Mouse (Mus musculus): ENCODE results near the gene P3h4.

P3h4 gene

GRCm38 (mm10) chr11:100408076-100408834, 6.4 kb downstream of the P3h4 start:
- peak; percentile 86 for DNase-seq (ENCODE audit: low read depth)

DNA sequence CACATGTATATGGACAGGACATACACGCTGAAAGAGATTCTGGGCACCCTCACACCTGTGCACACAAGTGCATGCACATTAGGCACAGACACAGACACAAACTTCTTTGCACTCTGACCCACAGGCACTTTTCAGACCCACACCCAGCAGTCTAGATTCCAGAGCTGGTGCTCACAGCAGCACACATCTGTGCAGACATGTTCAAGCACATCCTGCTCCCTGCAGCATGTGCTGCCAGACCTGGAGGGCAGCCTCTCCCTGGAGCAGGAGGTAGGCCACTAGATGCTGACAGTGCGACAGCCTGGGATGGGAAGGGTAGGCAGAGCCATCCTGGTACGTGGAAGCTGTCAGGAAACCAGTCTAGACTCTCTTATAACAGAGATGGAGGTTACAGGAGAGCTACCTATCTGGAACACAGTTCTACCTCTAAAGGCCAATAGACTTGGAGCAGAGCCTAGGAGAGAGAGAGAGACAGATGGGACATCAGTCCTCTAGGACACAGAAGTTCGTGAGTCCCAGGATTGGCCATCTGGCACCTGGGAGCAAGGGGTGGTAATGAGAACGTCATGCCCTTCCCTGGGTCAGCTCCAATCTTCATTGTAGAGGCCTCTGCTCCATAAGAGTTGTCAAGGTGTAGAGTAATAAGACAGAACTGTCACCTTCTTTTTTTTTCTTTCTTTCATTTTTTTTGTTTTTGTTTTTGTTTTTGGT, 7.5 kb downstream of the P3h4 start:
- no peak for DNase-seq (ENCODE audit: low read depth)

DNA sequence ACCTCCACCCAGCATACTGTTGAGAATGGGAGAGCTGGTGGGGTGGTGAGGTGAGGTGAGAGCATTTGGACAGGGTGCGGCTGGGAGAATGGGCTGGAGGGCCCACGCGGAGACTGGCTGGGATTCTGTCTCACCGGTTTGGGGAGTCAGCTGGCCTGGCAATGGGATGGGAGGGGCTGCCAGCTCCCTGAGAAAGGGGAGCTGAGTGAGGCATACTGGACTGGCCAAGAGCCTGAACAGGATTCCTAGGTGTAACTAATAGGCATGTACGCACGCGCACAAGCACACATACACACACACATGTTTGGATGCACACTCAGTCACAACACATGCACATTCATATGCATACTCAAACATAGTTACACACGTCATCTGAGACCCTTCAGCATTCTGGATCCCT, 8.4 kb downstream of the P3h4 start:
- DNase-seq (ENCODE audit: low read depth) = no peak

- no peak for DNase-seq (ENCODE audit: low read depth)
Measured at GRCm38 (mm10) chr11:100404456-100405074, 10.1 kb downstream of the P3h4 start.

GRCm38 (mm10) chr11:100403445-100404134, 11.0 kb downstream of the P3h4 start:
- peak; percentile 44 for DNase-seq (ENCODE audit: low read depth)

GRCm38 (mm10) chr11:100402682-100403081, 12.0 kb downstream of the P3h4 start:
- DNase-seq (ENCODE audit: low read depth) = no peak

GRCm38 (mm10) chr11:100402240-100402639, 12.4 kb downstream of the P3h4 start:
- no peak for DNase-seq (ENCODE audit: low read depth)

- DNase-seq (ENCODE audit: low read depth) = no peak
Measured at GRCm38 (mm10) chr11:100400842-100401241, 13.8 kb downstream of the P3h4 start.

GRCm38 (mm10) chr11:100399727-100400538, 14.7 kb downstream of the P3h4 start:
- DNase-seq (ENCODE audit: low read depth) = no peak

- no peak for DNase-seq (ENCODE audit: low read depth)
Measured at GRCm38 (mm10) chr11:100399320-100399719, 15.3 kb downstream of the P3h4 start.

DNA sequence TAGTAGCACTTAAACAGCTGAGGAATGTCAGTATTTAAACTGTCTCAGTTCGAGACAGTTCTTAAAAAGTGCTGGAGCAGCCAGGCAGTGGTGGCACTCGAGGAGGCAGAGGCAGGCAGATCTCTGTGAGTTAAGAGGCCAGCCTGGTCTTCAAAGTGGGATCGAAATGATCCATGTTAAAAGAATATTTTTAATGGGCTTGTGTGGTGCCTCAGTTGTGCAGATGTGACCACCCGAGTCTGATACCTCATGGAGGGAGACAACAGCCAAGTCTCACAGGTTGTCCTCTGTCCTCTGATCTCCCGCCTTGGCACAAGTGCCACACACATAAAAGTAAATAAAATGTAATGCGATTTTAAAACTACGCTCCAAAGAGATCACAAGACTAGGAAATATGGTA, 16.1 kb downstream of the P3h4 start:
- no peak for DNase-seq (ENCODE audit: low read depth)

- peak; percentile 100 for DNase-seq (ENCODE audit: low read depth)
Measured at GRCm38 (mm10) chr11:100397600-100398389, 16.8 kb downstream of the P3h4 start, which contains the start of gene Jup. Gene Jup (minus strand): TSS chr11:100397763.

DNA sequence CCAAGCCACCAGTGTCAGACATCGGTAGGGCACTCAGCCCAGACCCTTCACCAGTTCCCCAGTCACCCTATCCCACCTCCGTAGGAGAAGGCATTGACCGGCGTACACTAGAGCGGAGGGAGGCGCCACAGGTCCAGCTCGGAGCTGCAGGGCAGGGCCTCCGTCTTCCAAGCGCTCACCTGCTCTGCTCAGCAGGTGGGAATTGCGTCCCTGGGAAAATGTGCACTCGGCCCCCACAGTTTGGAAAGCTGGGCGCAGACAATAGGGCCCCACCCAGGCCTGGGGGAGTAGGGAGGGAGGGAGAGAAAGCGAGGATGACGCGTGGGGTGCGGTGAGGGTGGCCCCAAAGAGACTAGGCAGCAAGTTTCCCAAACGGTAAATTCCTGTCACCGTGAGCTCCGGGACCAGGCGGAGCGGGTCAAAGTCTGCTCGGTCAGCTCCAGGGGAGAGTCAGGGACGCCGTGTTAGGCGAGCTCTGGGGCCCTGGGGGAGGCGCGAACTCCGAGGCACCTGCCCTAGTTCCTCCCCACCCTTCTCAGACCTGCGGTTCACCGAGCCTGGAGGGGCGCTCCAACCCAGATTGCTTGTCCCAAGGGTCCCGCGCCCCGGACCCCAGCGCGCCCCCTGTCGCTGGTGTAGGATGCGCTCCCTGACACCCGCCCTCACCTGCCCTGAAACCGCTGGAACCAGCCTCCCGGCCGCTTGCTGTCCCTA, 17.6 kb downstream of the P3h4 start:
- peak; percentile 19 for DNase-seq (ENCODE audit: low read depth)

DNA sequence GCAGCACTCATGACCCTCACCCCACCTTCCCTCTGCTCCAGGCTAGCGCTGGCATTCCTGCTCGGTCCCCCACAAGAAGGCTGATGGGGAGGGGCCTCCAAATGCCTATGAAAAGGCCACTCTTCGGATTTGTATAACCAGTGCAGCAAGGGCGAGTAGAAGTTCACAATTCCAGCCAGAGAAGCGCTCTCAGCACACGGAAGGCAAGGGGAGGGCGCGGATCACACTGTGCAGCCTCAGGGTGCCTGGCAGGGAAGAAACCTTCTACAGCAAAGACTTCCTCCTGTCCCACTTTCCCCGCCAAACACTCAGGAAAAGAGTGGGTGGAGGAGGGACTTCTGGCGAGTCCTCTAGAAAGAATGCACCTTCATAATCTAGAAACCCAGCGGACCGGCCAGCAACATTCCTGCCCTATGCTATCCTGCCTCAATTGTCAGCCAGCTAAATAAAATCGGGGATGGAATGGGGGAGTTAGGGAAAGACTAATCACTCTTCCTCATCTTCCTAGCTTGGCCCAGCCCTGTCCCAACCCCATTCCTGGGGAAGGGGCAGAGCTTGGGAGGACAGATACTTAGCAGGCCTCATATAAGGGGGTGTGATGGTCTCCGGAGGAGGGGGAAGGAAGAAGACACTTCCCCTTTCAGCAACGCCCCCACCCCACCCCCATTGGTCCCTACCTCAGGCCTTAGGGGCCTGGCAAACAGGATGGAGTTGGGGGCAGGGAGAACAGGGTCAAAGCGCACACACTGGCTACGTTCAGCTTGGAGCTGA, 18.6 kb downstream of the P3h4 start:
- DNase-seq (ENCODE audit: low read depth) = peak; percentile 24

GRCm38 (mm10) chr11:100395200-100395599, 19.4 kb downstream of the P3h4 start:
- DNase-seq (ENCODE audit: low read depth) = no peak

DNA sequence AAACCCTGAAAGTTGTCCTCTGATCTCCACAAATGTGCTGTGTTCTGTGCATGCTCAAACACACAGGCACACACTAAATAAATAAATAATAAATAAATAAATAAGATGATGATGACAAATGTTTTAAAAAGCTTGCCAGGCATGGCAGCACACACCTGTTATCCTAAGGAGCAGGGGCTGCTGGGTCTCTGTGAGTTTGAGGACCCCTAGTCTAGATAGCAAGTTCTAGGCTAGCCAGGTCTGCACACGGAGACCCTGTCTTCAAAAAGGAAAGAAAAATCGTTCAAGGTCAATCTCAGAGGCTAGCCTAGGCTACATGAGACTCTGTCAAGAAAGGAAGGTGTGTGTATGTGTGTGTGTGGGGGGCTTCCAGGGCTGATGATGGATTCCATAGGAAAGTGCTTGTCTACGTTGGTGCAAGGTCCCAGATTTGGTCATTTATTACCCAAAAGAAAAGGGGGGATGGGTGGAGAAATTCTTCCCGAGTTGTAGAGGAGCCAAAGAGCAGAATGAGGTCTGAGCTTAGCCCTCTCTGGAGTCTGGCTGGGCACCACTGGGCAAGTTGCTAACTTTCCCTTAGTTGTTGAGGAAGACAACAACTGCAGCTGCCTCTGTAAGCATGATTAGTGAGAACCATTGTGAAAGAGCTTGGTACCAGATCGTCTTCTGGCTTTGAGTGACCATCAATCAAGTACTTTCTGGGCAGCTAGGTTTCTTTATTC, 20.1 kb downstream of the P3h4 start:
- DNase-seq (ENCODE audit: low read depth) = no peak

GRCm38 (mm10) chr11:100393733-100394132, 20.9 kb downstream of the P3h4 start:
- peak; percentile 62 for DNase-seq (ENCODE audit: low read depth)

DNA sequence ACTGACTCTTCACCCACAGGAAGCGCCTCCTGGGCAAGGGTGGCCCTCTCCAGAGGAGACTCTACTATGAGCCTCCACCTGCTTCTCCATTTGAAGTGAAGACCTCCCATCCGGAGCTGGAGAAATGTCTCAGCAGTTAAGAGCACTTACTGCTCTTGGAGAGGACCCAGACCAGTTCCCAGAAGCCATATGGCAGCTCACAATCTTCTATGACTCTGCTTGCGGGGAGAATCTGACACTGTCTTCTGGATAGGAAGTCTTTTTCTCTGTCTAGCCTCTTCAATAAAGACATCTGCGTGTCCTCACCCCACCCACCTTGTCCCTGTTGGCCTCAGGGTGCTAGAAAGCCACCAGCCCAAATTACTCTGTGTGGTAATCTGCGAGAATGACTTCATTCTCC, 21.7 kb downstream of the P3h4 start:
- no peak for DNase-seq (ENCODE audit: low read depth)
